ENCODE assay signal across 8 mouse cellular contexts in genomic region chr7:139472865-139473549, GRCm38 (mm10).
A peak's percentile ranks its signal among the peaks of the same experiment; 100 is the strongest.
DNase-seq lines count a peak whose midpoint lies in the region; ATAC-seq and TF ChIP-seq lines count a peak whose summit lies in the region.

No protein-coding gene starts in this region.

- H3K4me1 ChIP-seq in forebrain, embryonic 12.5 days: peaks cover 6% of the 10 kb centered on the region
- H3K4me1 ChIP-seq in heart, postnatal 0 days (ENCODE audit: control insufficient read depth, insufficient read depth): peaks cover 52% of the 10 kb centered on the region
- peaks cover 10% of the 10 kb centered on the region; the same call in 1 of the 2 replicates for H3K4me1 ChIP-seq in liver, embryonic 15.5 days (replicated peaks)
- 0 out of 2 replicates have a peak, but pooled peaks cover 3% of the 10 kb centered on the region for H3K4me1 ChIP-seq in neural tube, embryonic 14.5 days (ENCODE audit: control insufficient read depth, insufficient read depth, low read length)
- H3K4me1 ChIP-seq in testis, adult 2 months (ENCODE audit: control insufficient read depth, insufficient read depth, low read length): no peaks in the 10 kb centered on the region; the same call in 1 of the 2 replicates

- H3K4me2 ChIP-seq in forebrain, embryonic 12.5 days: no peak overlapping the region
- no peak overlapping the region for H3K4me2 ChIP-seq in heart, postnatal 0 days (ENCODE audit: low read depth, low read length)
- H3K4me2 ChIP-seq in liver, embryonic 15.5 days: no peak overlapping the region
- H3K4me2 ChIP-seq in neural tube, embryonic 14.5 days (ENCODE audit: low read depth, low read length): no peak overlapping the region

- no peaks in the 10 kb centered on the region for H3K9me3 ChIP-seq in forebrain, embryonic 12.5 days
- no peaks in the 10 kb centered on the region for H3K9me3 ChIP-seq in heart, postnatal 0 days (replicated peaks; ENCODE audit: control insufficient read depth, low read length)
- H3K9me3 ChIP-seq in liver, embryonic 15.5 days (replicated peaks): no peaks in the 10 kb centered on the region
- no peaks in the 10 kb centered on the region for H3K9me3 ChIP-seq in neural tube, embryonic 14.5 days (ENCODE audit: control insufficient read depth, low read length)

- peak; percentile 87 for TF ChIP-seq CTCF in heart, postnatal 0 days (IDR thresholded peaks at IDR 0.05; ENCODE audit: low read depth)
- peak; percentile 61; the same call in 1 of the 2 replicates for TF ChIP-seq CTCF in testis, adult 2 months (IDR thresholded peaks at IDR 0.05; ENCODE audit: control insufficient read depth, insufficient read depth, insufficient replicate concordance, low read depth, low read length)

- no peaks in the 10 kb centered on the region for H3K27me3 ChIP-seq in forebrain, embryonic 12.5 days
- no peaks in the 10 kb centered on the region for H3K27me3 ChIP-seq in heart, postnatal 0 days (ENCODE audit: control insufficient read depth, insufficient read depth, low read length)
- H3K27me3 ChIP-seq in liver, embryonic 15.5 days: no peaks in the 10 kb centered on the region
- H3K27me3 ChIP-seq in neural tube, embryonic 14.5 days (ENCODE audit: control insufficient read depth, insufficient read depth, low read length): no peaks in the 10 kb centered on the region
- no peaks in the 10 kb centered on the region for H3K27me3 ChIP-seq in testis, adult 2 months (ENCODE audit: control insufficient read depth, insufficient read depth, low read length)

- no peak overlapping the region for H3K4me3 ChIP-seq in forebrain, embryonic 12.5 days (replicated peaks)
- no peak overlapping the region for H3K4me3 ChIP-seq in heart, postnatal 0 days (ENCODE audit: low read depth, low read length)
- H3K4me3 ChIP-seq in liver, embryonic 15.5 days (replicated peaks): no peak overlapping the region
- no peak overlapping the region for H3K4me3 ChIP-seq in neural tube, embryonic 14.5 days (ENCODE audit: low read depth, low read length)
- no peak overlapping the region for H3K4me3 ChIP-seq in testis, adult 2 months (ENCODE audit: control insufficient read depth, low read depth, low read length)

- H3K36me3 ChIP-seq in forebrain, embryonic 12.5 days (replicated peaks): no peaks in the 10 kb centered on the region
- H3K36me3 ChIP-seq in heart, postnatal 0 days (replicated peaks; ENCODE audit: control insufficient read depth, insufficient read depth, low read length): peaks cover 2% of the 10 kb centered on the region
- no peaks in the 10 kb centered on the region for H3K36me3 ChIP-seq in liver, embryonic 15.5 days (replicated peaks)
- H3K36me3 ChIP-seq in neural tube, embryonic 14.5 days (ENCODE audit: control insufficient read depth, insufficient read depth, low read length): no peaks in the 10 kb centered on the region
- H3K36me3 ChIP-seq in testis, adult 2 months (ENCODE audit: control insufficient read depth, insufficient read depth, low read length): no peaks in the 10 kb centered on the region

- peak; percentile 81 for DNase-seq in CD4-positive, CD25-positive, alpha-beta regulatory T cell, adult 2 months (ENCODE audit: low read depth, low spot score)
- peak; percentile 40 for DNase-seq in brain, embryonic 18.5 days (ENCODE audit: low read depth, low spot score)
- DNase-seq in heart, postnatal 0 days (ENCODE audit: low spot score): peak; percentile 81
- DNase-seq in kidney, postnatal 36 days: peak; percentile 91 to 94

- WGBS in forebrain, embryonic 12.5 days: 34% methylated on average over 7 of the region's 7 CpGs
- WGBS in heart, postnatal 0 days: 22% methylated on average over 7 of the region's 7 CpGs
- 19% methylated on average over 7 of the region's 7 CpGs for WGBS in liver, embryonic 15.5 days (ENCODE audit: insufficient replicate concordance)
- 37% methylated on average over 7 of the region's 7 CpGs for WGBS in neural tube, embryonic 14.5 days

- TF ChIP-seq POLR2A in testis, adult 2 months (IDR thresholded peaks at IDR 0.05; ENCODE audit: control insufficient read depth, low read depth, low read length): no peak

- peak; percentile 57; the same call in 1 of the 2 replicates for ATAC-seq in forebrain, embryonic 12.5 days (ENCODE audit: low FRiP score)
- peak; percentile 67 for ATAC-seq in heart, postnatal 0 days (ENCODE audit: insufficient read depth, low read depth)
- ATAC-seq in liver, embryonic 15.5 days (ENCODE audit: insufficient read depth): peak; percentile 48
- ATAC-seq in neural tube, embryonic 14.5 days (ENCODE audit: low read depth): peak; percentile 85; the same call in 1 of the 2 replicates

- TF ChIP-seq EP300 in heart, postnatal 0 days (IDR thresholded peaks at IDR 0.05; ENCODE audit: low read depth): 0 out of 2 replicates have a peak, but pooled peaks have one; percentile 34

- no peak overlapping the region for H3K9ac ChIP-seq in forebrain, embryonic 12.5 days
- no peak overlapping the region for H3K9ac ChIP-seq in heart, postnatal 0 days (replicated peaks; ENCODE audit: low read depth, low read length)
- no peak overlapping the region for H3K9ac ChIP-seq in liver, embryonic 15.5 days
- H3K9ac ChIP-seq in neural tube, embryonic 14.5 days (replicated peaks; ENCODE audit: low read depth, low read length): no peak overlapping the region

- no peak overlapping the region for H3K27ac ChIP-seq in forebrain, embryonic 12.5 days
- H3K27ac ChIP-seq in heart, postnatal 0 days (ENCODE audit: low read depth): peak overlapping the region; percentile 44
- H3K27ac ChIP-seq in liver, embryonic 15.5 days (replicated peaks): no peak overlapping the region
- H3K27ac ChIP-seq in neural tube, embryonic 14.5 days (ENCODE audit: low read depth, low read length): no peak overlapping the region
- H3K27ac ChIP-seq in testis, adult 2 months (ENCODE audit: control insufficient read depth, insufficient read depth, low read depth, low read length): no peak overlapping the region

Comparison
In these comparisons a context has a peak if more than half of its experiments do, and no peak if none do; other contexts are left out.
1. DNase-seq: peak in every context shown above with its lines; median percentile 92 in kidney, postnatal 36 days; 81 in CD4-positive, CD25-positive, alpha-beta regulatory T cell, adult 2 months; 81 in heart, postnatal 0 days; 40 in brain, embryonic 18.5 days.